Mouse (Mus musculus) mesoderm, embryonic 11.5 days (tissue): Measurements from ENCODE around the gene Slc4a11.

Experiments
- DNase-seq: peaks from one replicate; pipeline ENCODE4 v3.0.0-alpha.2; 2012; ENCODE audit warnings: low read depth, low spot score

Slc4a11 gene

GRCm38 (mm10) chr2:130697153-130697810 lies at the start of gene Slc4a11:
TSS of gene Slc4a11 (minus strand) at chr2:130697519.
- DNase-seq, result peak; percentile 52

- no peak for DNase-seq
Observed at GRCm38 (mm10) chr2:130743576-130743975, 46.3 kb upstream of the Slc4a11 start.

- no peak for DNase-seq
Observed at GRCm38 (mm10) chr2:130740096-130740495, 42.8 kb upstream of the Slc4a11 start.

- no peak for DNase-seq
Observed at GRCm38 (mm10) chr2:130738019-130738418, 40.7 kb upstream of the Slc4a11 start.

GRCm38 (mm10) chr2:130735281-130735680 lies 38.0 kb upstream of the Slc4a11 start:
- no peak for DNase-seq

GRCm38 (mm10) chr2:130733444-130733843 lies 36.1 kb upstream of the Slc4a11 start:
- no peak for DNase-seq

- no peak for DNase-seq
Observed at GRCm38 (mm10) chr2:130731855-130732254, 34.5 kb upstream of the Slc4a11 start.

GRCm38 (mm10) chr2:130730746-130731145 lies 33.4 kb upstream of the Slc4a11 start:
- no peak for DNase-seq

GRCm38 (mm10) chr2:130728906-130729585 lies 31.7 kb upstream of the Slc4a11 start:
- no peak for DNase-seq

GRCm38 (mm10) chr2:130727752-130728151 lies 30.4 kb upstream of the Slc4a11 start:
- DNase-seq, result no peak

- no peak for DNase-seq
Observed at GRCm38 (mm10) chr2:130724369-130724768, 27.1 kb upstream of the Slc4a11 start.

GRCm38 (mm10) chr2:130717951-130718350 lies 20.6 kb upstream of the Slc4a11 start:
- DNase-seq, result no peak

GRCm38 (mm10) chr2:130707057-130707456 lies 9.7 kb upstream of the Slc4a11 start:
- DNase-seq, result no peak

GRCm38 (mm10) chr2:130706602-130707001 lies 9.3 kb upstream of the Slc4a11 start:
- no peak for DNase-seq

- no peak for DNase-seq
Observed at GRCm38 (mm10) chr2:130705178-130705577, 7.9 kb upstream of the Slc4a11 start.

GRCm38 (mm10) chr2:130704040-130705001 lies 7.0 kb upstream of the Slc4a11 start:
- DNase-seq, result no peak

GRCm38 (mm10) chr2:130697821-130698266 lies 525 bp upstream of the Slc4a11 start:
- no peak for DNase-seq

- peak; percentile 5 for DNase-seq
Observed at GRCm38 (mm10) chr2:130696700-130697152, 593 bp downstream of the Slc4a11 start.

- DNase-seq, result no peak
Observed at GRCm38 (mm10) chr2:130693563-130693962, 3.8 kb downstream of the Slc4a11 start.

GRCm38 (mm10) chr2:130689011-130689410 lies 8.3 kb downstream of the Slc4a11 start:
- no peak for DNase-seq

- DNase-seq, result no peak
Observed at GRCm38 (mm10) chr2:130685426-130685825, 11.9 kb downstream of the Slc4a11 start.

GRCm38 (mm10) chr2:130681531-130681930 lies 15.8 kb downstream of the Slc4a11 start:
- no peak for DNase-seq
